Mouse (Mus musculus): ENCODE measurements around the gene Iqschfp. TPM values are rescaled to one million over a fixed set of nuclear protein-coding genes. Genes with fewer than 3 reads are reported as not detected.

Gene Iqschfp
- total RNA-seq, 2 experiments from 2014 or later = 0.31 to 0.59 TPM

DNA sequence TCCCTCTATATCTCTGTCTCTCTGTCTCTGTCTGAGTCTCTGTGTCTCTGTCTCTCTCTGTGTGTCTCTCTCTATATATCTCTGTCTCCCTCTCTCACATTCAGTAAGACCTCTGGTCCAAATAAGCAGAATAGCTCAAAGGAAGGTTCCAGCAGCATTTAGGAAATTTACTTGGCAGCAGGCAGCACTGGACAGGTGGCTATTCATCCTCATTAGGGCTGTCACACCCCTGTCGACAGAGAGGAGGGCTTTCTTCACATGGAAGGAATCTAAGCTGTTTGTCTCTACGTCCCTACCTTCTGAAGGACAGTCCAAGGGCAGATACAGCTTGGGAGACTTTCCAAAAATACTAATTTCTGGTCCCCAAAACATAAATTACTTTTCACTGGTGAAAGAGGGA is 440.5 kb downstream of the Iqschfp start:
- no peak for DNase-seq (ENCODE audit: low spot score in 2 of 2)

DNA sequence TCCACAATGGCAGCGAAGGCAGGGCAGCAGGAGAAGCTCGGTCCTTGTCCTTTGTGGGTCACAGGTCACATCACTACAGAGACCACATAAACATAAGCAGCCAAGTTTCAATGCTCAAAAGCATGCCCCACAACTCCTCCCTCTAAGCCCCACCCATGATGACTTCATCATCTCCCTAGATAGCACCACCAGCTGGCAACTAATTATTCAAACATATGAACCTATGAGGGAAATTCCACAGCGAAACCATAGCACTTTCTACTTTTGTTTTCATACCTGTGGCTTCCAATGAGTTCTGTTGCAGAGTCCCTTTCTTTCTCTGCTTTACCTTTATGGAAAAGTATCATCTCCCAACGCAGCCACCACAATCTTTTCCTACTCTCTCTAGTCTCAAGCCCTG is 443.5 kb downstream of the Iqschfp start:
- DNase-seq (ENCODE audit: low spot score in 2 of 2) = no peak

DNA sequence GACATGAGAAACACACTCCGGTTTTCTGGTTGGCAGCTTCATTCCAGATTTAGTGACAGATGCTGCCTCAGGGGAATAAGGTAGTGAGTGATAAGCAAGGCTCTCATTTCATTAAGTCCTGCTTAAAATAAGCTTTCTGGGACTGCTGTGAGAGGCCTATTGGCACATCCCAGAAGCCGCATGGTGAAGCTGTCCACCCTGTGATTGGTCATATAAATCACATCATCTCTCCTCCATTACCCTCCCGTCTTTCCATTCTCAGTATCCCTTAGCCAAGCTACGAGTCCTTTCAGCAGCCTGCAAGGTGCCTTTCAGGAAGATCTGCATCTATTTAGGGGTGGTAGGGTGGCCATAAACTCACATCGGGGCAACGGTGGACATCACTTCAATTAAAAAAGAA is 458.6 kb downstream of the Iqschfp start:
- no peak for DNase-seq (ENCODE audit: low spot score in 2 of 2)

DNA sequence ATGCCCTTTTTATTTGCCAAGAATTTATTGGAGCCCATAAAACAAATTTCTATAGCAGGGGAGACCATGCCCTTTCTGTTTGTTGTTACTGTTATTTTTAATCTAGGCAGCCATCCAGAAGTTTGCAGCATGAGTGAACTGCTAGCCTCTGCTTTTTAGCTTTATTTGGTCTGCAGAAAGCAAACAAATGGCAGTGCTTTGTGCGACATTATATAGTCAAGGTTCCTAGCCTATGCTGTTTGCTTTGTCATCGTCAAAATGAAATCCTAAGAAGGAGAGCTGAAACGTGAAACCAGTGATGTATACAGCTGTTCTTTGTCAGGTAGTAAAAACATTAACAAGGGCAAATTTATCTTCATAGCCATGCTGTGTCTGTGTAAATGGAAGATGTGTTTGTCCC is 459.4 kb downstream of the Iqschfp start:
- DNase-seq (ENCODE audit: low spot score in 2 of 2) = no peak

DNA sequence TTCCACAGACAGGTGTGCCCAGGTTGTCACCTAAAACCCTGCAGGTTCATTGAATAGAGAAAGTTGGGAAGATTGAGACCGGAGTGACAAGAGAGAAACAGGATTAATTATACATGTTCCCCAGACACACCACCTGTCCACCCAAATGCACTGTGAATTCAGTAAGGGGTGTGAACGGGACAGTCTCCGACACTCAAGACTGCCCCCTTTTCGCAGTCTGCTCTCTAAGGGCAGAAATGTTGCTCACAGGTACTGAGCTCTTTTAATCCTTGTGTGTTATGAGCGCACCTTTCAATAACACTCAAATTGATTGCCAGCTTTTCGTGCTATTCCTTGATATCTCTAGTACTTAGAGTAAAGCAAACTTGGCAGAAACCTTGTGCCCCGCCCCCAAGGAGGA is 460.9 kb downstream of the Iqschfp start:
- no peak for DNase-seq (ENCODE audit: low spot score in 2 of 2)

DNA sequence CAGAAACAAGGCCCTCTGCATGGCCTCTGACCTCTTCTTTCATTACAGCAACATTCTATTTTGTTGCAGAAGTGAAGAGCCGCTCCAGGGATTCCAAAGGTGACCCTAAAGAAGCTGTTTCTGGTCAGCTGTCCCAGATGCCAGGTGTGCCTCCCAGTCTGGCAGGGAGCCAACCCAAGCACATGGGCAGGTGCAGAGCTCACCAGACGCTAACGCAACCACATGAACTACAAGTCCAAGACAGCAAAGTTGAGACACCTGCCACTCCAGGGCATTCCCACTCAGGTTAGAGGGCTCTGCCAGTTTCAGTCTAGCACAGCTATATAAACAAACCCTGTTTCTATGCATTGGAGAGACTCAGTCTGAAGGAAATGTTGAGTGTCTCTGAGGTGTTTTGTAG is 461.5 kb downstream of the Iqschfp start:
- DNase-seq (ENCODE audit: low spot score in 2 of 2) = no peak

DNA sequence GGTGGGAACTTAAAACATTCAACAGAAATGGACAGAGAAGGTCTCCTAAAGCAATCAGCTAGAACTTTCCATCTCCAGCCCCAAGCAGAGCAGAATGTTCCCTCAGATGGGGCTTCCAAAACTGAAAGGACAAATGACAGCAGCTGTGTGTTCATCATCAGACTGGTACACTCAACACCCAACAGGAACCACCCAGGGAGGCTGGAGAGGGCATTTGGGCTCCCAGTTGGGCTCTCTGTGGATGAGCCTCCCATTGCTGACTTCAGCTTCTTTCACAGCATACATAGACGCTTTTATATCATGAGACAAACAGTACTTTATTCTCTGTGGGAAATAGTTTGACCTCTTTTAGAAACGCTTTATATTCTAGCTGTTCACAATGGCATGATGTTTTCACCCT is 464.5 kb downstream of the Iqschfp start:
- no peak for DNase-seq (ENCODE audit: low spot score in 2 of 2)

DNA sequence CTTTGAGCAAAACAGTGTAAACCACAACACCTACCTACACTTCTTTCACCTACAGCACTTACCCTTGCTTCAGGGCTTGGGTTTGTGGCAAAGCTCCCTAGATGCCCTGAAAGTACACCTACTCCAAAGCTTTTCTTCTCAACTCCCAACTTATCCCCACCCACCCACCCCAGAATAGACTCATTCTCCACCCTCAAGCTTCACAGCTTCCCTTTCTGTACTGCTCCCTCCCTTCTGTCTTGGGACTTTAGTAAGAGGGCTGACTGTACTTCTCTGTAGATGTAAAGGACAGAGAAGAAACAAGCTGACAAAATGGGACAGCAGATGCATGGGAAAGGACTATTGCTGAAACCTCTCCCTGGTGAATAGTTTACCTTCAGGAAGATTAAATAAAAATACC is 476.0 kb downstream of the Iqschfp start:
- DNase-seq (ENCODE audit: low spot score in 2 of 2) = no peak

DNA sequence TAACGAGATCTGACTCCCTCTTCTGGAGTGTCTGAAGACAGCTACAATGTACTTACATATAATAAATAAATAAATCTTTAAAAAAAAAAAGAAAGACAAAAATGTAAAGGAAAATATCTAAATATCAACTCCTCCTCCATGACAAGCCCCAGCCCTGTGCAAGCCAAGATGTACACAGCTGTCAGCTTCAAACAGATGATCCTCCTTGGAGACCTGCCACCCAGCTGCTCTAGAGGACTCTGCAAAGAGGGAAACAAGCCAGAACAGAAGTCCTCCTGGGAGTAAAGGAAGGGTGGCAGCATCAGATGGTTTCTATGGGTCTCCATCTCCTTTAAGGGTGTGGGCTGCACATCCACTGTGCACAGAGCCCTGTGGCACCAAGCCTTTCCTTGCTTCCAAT is 480.9 kb downstream of the Iqschfp start:
- no peak for DNase-seq (ENCODE audit: low spot score in 2 of 2)

DNA sequence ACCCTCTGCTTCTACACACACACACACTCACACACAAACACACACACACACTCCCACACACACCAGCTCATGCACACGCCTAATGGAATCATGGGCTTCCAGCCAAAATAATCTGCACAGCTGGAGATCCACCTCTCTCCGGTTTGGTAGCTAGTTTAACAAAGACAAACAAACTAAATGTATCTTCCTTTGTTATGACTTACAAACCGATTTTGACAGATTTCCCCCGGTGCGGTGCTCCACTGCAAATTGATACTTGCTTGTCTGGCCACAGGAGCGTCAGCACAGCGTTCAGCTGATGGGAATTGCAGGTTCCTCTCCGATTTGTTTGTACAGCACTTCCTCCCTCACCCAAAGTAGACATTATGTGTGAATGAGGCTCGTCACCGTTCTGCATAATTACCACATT is 483.1 kb downstream of the Iqschfp start:
- no peak for DNase-seq (ENCODE audit: low spot score in 2 of 2)

DNA sequence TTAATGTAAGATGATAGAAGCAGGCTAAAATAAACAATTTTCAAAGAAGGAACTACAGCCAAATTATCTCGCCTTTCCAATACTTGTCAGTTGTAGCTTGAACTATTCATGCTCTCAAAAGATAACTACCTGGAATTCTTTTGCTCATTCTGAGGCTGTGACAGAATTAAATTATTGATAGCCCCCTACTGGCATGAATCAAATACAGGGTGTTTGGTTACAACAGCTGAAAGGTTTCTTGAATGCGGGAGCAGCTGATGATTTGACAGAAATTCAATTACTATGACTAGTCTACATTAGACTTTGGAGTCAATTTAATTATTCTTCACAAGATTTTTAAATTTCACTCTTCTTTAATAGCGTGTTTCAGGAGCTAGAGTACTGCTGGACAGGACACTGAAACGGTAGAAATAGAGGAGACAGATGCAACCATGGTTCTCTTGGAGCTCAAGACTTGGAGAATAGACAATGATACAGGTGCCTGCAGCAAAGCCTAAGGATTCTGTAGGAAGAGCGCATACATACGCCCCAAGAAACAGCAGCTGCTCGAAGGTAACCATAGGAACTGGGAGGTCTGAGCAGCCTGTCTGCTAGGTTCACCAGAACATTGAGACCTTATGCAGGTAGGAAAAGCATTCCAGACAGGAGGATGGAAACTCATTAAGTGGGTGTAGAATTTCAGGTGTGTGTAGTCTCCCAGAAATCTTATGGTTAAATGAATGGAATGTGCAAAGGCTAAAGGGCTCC is 485.6 kb downstream of the Iqschfp start:
- DNase-seq (ENCODE audit: low spot score in 2 of 2) = no peak

DNA sequence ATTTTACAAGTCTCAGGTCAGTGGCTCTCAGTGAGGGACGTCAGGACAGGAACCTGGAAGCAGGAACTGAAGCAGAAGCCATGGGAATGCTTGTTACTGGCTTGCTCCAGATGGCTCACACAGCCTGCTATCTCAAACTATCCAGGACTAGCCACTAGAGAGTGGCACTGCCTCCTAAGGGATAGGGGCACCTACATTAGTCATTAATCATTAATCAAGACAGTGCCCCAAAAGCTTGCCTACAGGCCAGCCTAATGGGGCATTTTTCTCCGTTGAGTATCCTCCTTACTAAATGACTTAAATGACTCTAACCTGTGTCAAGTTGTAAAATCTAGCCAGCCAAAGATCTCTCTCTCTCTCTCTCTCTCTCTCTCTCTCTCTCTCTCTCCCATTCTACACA is 486.8 kb downstream of the Iqschfp start:
- DNase-seq (ENCODE audit: low spot score in 2 of 2) = no peak

DNA sequence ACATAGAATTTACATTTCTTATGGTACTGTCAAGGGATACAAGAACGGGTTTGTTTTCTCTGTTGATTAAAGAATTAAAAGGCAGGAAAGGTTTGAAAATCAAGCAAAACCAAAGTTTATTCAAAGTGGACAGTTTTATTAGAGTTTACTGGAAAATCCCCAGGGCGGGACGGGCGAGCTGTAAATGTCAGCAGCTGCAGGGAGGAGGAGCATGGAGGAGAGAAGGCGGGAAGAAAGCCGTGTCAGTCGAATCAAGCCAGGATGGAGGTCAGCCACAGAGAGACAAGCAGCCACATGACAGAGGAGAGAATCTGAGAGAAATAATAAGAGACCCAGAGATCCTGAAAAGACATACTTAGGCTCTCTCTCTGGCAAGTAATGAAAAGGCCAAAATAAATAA is 487.2 kb downstream of the Iqschfp start:
- no peak for DNase-seq (ENCODE audit: low spot score in 2 of 2)

DNA sequence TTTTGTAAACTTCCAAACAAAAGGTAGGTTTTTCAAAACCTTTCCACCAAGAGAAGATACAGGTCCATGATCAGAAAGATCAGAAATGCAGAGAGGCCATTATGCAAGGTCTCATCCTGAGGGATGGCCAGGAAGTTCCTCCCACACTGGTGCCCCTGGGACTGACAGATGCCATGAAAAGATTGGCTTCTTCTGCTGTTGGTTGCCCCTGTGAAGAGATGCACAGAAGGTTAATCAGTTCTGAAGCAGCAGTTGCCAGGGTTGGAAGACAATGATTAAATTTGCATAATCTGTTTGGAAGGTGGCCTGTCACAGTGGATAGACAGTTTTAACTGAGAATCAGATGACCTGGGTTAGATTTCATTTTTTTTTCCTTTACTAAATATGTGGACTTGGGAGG is 491.6 kb downstream of the Iqschfp start:
- DNase-seq (ENCODE audit: low spot score in 2 of 2) = no peak

DNA sequence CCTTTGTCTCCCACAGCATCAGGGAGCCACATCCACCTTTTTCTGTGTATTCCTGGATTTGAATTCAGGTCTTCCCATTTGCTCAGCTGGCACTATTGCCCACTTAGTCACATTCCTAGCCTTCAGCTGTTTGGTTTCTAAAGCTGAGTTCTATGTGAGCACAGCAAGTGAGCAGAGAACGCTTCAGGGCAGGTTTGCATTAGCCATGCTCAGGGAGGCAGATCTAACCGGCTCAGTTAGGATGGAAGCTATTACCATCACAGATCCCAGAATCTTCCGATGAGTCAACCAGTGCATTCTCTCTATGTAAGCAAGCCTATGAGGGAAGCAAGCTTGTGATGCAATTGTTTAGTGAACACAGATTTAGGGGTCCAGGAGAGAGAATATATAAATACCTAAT is 493.5 kb downstream of the Iqschfp start:
- no peak for DNase-seq (ENCODE audit: low spot score in 2 of 2)

DNA sequence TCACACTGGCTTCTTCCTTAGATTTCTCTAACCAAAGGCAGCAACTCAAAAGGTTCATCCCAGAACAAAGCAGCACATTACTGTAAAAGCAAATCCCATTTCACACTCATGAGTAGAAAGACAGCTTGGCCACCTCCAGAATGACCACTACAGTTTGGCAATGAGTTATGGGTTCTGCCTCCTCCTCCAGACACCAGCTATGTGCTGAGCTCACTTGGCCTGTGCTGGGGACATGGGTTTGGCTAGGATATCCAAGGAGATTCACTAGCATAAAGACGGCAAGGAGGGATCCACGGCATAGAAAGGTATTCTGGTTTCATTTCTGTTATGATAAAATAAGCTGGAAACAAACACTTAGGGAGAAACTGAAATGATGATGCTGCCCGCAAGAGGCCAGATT is 496.0 kb downstream of the Iqschfp start:
- no peak for DNase-seq (ENCODE audit: low spot score in 2 of 2)

DNA sequence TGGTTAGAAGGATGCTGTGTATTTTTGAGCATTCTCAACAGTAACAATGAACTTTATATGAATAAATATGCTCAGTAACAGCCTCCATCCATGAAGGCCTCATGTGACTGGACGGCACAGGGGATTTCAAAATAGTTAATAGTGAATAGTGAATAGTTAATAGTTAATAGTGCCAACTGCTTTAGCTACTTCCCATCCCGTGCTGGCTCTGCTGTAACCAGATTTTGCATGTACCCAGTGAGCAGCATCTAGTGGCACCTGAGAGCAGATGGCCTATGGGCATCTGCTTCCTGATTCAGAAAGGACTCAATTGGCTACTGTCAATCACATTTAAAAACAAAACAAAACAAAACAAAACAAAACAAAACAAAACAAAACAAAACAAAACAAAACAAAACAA is 501.5 kb downstream of the Iqschfp start:
- no peak for DNase-seq (ENCODE audit: low spot score in 2 of 2)

DNA sequence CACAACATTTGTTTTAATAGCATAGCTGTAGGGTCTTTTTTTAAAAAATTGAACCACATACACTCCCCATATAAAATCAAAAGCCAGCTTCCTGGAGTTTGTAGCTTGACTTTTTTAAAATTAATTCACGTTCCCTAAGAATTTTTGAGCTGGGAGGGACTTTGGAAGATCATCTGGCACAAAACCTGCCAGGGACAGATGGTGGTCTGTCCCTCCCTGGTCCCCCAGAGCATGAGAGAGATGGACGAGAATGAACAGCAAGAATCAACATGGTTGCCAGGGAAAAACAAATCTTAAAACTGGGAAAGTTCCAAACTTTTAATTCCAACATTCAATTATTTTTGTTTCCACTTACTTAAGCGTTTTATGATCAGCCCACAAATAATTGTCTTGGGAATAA is 506.7 kb downstream of the Iqschfp start:
- no peak for DNase-seq (ENCODE audit: low spot score in 2 of 2)

DNA sequence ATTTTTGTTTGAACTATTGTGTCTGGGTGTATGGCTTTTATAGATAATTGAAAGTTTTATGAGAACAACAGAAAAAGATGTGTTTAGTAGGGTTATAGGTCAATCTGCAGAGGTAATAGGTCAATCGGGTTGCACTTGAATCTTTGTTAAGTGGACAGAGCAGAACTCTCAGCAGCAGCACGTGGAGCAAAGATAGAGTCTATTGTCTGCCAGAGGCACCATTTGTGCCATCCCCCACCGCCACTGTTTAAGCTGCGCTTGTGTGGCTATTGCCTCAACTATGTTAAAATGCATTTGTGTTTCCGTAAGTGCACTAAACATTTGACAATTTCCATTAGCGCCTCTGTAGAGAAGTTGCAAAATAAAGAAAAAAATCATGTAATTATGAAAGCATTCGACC is 508.1 kb downstream of the Iqschfp start:
- DNase-seq (ENCODE audit: low spot score in 2 of 2) = no peak

DNA sequence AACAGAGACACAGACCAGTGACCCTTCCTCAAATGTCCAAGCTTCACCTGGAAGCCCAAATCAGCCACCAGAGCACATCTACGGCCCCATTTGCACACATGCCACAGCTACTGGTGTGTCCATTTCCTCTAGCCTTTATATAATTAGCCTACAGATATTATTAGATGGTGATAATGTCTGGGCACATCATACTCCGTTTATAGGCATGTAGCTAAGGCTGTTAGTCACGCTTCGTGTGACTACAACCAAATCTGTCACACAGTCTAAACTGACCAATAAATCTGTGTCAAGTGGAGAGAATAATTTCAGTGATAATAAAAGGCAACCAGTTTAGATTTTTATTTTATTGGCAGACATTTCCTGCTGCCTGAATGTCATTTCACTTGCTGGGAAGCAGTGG is 511.3 kb downstream of the Iqschfp start:
- no peak for DNase-seq (ENCODE audit: low spot score in 2 of 2)

DNA sequence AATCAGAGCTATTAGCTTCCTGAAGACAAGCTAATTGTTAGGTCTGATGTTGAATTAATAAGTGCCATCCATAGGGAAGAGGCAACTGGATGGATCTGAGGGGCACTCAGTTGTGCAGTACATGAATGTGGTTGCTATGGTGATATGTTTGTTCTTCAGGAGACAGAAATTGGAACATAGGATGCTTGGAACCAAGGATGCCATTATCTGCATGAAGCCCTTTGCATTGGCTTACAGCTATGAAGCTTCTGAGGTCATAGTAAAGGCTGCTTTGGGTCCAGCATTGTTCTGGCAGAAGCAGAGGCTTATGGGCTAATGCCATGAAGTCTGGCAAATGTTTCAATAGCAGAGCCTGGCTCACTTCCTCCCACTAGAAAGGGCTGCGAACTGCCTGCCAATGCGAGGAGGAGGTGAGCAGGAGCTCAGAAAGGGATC is 511.8 kb downstream of the Iqschfp start:
- no peak for DNase-seq (ENCODE audit: low spot score in 2 of 2)

DNA sequence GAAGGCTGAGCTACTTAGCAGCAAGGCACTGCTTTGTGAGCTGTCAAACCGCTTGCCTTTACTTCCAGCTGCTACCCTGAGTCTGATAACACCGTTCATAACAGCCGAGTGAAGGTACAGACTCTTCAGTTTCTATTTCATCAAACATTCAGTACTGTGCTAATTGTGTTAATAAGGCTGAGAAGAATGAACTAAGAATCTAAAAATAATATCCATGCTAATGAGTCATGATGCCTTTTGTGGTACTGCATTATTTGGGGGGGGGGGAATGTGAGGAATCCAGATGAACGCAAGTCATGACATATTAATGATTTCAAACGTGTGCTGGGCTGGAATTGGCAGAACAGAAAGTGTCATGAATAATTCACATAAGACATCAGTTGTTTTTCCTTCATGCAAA is 513.7 kb downstream of the Iqschfp start:
- no peak for DNase-seq (ENCODE audit: low spot score in 2 of 2)

DNA sequence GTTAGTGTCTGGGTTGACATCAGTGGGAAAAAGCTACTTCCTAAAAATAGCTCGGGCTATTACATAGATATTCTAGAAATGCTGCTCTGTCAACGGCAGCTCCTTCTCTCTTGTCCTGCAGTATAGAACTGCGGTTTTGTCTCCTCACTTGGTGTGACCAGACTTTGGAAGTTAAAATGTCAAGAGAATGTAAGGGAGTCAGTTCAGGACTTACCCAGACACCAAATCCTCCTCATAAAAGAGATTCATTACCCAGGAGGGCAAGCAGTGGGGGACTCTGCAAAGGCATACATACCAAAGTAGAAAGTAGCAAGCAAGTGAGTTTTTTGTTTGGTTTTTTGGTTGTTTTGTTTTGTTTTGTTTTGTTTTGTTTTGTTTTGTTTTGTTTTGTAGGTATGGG is 520.2 kb downstream of the Iqschfp start:
- no peak for DNase-seq (ENCODE audit: low spot score in 2 of 2)

DNA sequence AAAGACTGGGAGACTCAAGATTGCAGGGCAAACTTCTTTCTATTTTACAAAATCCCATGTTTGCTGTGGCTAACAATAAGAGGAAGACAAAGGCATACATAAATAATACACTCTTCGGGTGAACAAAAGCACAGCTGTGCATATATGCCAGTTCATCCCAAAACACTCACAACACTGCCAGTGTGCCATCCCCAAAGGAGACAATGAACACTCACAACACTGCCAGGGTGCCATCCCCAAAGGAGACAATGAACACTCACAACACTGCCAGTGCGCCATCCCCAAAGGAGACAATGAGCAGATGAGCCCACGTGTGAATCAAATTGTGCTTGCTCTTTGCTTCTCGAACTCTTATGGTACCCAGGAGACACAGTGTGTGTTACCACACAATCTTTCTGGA is 527.8 kb downstream of the Iqschfp start:
- no peak for DNase-seq (ENCODE audit: low spot score in 2 of 2)
